Mouse (Mus musculus): ENCODE measurements around the gene Rffl. TPM values are rescaled to one million over a fixed set of nuclear protein-coding genes. Genes with fewer than 3 reads are reported as not detected.

Gene Rffl
- polyA plus RNA-seq, 1 experiment from 2014 or later = 7.5 TPM

- peaks cover 14% of the 10 kb centered on the region; the same call in 1 of the 2 replicates for H3K4me1 ChIP-seq
- no peaks in the 10 kb centered on the region for H3K9me3 ChIP-seq
- no peak overlapping the region for H3K27ac ChIP-seq
- DNase-seq (ENCODE audit: low spot score) = no peak
- WGBS = 27% methylated on average over 7 of the region's 7 CpGs
- H3K36me3 ChIP-seq = no peaks in the 10 kb centered on the region
- no peaks in the 10 kb centered on the region for H3K27me3 ChIP-seq (ENCODE audit: insufficient read depth, poor library complexity, severe bottlenecking)
- no peak overlapping the region for H3K4me3 ChIP-seq
These were observed 4.0 kb downstream of the Rffl start for GRCm38 (mm10) chr11:82866850-82867564.

DNA sequence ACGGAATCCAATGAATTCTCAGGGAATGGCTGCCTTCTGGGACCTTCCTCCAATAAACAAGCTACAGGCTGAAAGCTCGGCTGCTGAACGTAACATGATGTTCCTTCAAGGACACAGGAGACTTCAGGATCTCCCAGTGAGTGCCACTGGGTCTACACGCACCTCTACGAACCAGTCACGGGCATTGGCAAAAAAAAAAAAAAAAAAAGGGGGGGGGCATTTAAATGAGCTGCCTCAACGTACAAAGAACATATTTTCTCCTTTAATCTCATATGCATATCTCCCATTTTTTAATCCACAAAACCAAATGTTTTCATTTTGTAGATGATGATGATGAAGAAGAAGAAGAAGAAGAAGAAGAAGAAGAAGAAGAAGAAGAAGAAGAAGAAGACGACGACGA lies 5.1 kb downstream of the Rffl start:
- H3K27me3 ChIP-seq (ENCODE audit: insufficient read depth, poor library complexity, severe bottlenecking) = no peaks in the 10 kb centered on the region
- H3K27ac ChIP-seq = no peak overlapping the region
- H3K4me1 ChIP-seq = peaks cover 19% of the 10 kb centered on the region; the same call in 1 of the 2 replicates
- H3K9me3 ChIP-seq = no peaks in the 10 kb centered on the region
- DNase-seq (ENCODE audit: low spot score) = no peak
- WGBS = 78% methylated on average over 10 of the region's 10 CpGs
- H3K4me3 ChIP-seq = no peak overlapping the region
- H3K36me3 ChIP-seq = no peaks in the 10 kb centered on the region

GRCm38 (mm10) chr11:82863488-82863931 lies 7.5 kb downstream of the Rffl start:
- peak; percentile 85 for DNase-seq (ENCODE audit: low spot score)
- peaks cover 9% of the 10 kb centered on the region; the same call in 1 of the 2 replicates for H3K4me1 ChIP-seq
- WGBS = 70% methylated on average over 4 of the region's 4 CpGs
- no peak overlapping the region for H3K27ac ChIP-seq
- H3K36me3 ChIP-seq = no peaks in the 10 kb centered on the region
- no peak overlapping the region for H3K4me3 ChIP-seq
- no peaks in the 10 kb centered on the region for H3K27me3 ChIP-seq (ENCODE audit: insufficient read depth, poor library complexity, severe bottlenecking)
- H3K9me3 ChIP-seq = no peaks in the 10 kb centered on the region

- no peaks in the 10 kb centered on the region for H3K36me3 ChIP-seq
- WGBS = 80% methylated on average over 2 of the region's 2 CpGs
- no peak overlapping the region for H3K4me3 ChIP-seq
- H3K4me1 ChIP-seq = peaks cover 9% of the 10 kb centered on the region; the same call in 1 of the 2 replicates
- H3K27me3 ChIP-seq (ENCODE audit: insufficient read depth, poor library complexity, severe bottlenecking) = no peaks in the 10 kb centered on the region
- H3K9me3 ChIP-seq = no peaks in the 10 kb centered on the region
- no peak overlapping the region for H3K27ac ChIP-seq
- no peak for DNase-seq (ENCODE audit: low spot score)
These were observed 8.0 kb downstream of the Rffl start for GRCm38 (mm10) chr11:82863059-82863458.

DNA sequence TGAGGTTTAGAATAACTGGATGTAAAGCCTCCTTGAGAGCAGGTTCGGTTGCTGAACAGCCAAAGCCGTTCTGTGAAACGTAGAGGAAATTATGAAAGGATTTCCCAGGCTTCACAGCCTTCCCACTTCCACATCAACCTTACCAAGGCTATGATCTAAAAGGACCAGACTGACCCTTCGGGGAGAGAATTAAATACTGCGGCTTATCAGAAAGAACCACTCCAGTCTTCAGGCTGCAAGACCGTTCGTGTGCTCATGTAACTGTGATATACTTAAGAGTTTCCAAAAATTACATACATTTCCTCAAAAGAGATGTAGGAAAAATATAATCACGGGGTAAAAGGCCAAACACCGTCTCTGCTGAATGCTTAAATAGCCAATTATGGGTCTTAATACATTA lies 8.4 kb downstream of the Rffl start:
- H3K27ac ChIP-seq = no peak overlapping the region
- H3K4me1 ChIP-seq = peaks cover 9% of the 10 kb centered on the region; the same call in 1 of the 2 replicates
- WGBS = 74% methylated on average over 9 of the region's 9 CpGs
- no peak for DNase-seq (ENCODE audit: low spot score)
- H3K27me3 ChIP-seq (ENCODE audit: insufficient read depth, poor library complexity, severe bottlenecking) = no peaks in the 10 kb centered on the region
- no peak overlapping the region for H3K4me3 ChIP-seq
- no peaks in the 10 kb centered on the region for H3K9me3 ChIP-seq
- H3K36me3 ChIP-seq = no peaks in the 10 kb centered on the region

GRCm38 (mm10) chr11:82861558-82861957 lies 9.5 kb downstream of the Rffl start:
- no peak overlapping the region for H3K4me3 ChIP-seq
- H3K36me3 ChIP-seq = no peaks in the 10 kb centered on the region
- H3K4me1 ChIP-seq = peaks cover 9% of the 10 kb centered on the region; the same call in 1 of the 2 replicates
- no peaks in the 10 kb centered on the region for H3K27me3 ChIP-seq (ENCODE audit: insufficient read depth, poor library complexity, severe bottlenecking)
- no peaks in the 10 kb centered on the region for H3K9me3 ChIP-seq
- DNase-seq (ENCODE audit: low spot score) = no peak
- 71% methylated on average over 8 of the region's 8 CpGs for WGBS
- H3K27ac ChIP-seq = no peak overlapping the region

GRCm38 (mm10) chr11:82860759-82861158 lies 10.3 kb downstream of the Rffl start:
- no peaks in the 10 kb centered on the region for H3K36me3 ChIP-seq
- 78% methylated on average over 6 of the region's 6 CpGs for WGBS
- no peak for DNase-seq (ENCODE audit: low spot score)

DNA sequence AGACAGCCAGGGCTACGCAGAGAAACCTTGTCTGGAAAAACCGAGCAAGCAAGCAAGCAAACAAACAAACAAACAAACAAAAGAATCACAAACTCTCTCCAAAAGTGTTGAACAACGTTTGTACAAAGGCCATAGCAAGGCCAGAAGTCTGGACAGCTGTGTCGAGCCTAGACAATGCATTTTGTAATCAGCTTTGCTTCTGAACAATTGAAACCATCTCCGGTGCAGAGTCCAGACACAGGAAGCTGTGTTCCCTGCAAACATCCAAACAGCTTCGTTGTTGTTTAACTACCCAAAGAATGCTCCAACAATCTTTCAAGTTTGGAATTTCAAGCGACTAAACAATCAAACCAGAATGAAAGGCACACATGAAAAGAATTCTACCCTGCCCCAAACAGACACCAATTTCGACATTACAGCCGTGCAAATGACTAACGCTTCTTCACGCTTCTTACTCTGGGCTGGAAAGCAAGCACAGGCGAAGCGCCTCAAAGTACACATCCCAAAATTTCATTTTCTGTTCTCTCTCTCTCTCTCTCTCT lies 13.6 kb downstream of the Rffl start:
- H3K36me3 ChIP-seq = no peaks in the 10 kb centered on the region
- WGBS = 79% methylated on average over 13 of the region's 13 CpGs
- no peaks in the 10 kb centered on the region for H3K9me3 ChIP-seq
- H3K27ac ChIP-seq = no peak overlapping the region
- H3K4me3 ChIP-seq = no peak overlapping the region
- peaks cover 9% of the 10 kb centered on the region; the same call in 1 of the 2 replicates for H3K4me1 ChIP-seq
- H3K27me3 ChIP-seq (ENCODE audit: insufficient read depth, poor library complexity, severe bottlenecking) = no peaks in the 10 kb centered on the region
- no peak for DNase-seq (ENCODE audit: low spot score)

More at GRCm38 (mm10) chr11:82860759-82861158, 10.3 kb downstream of the Rffl start:
- no peaks in the 10 kb centered on the region for H3K9me3 ChIP-seq
- peaks cover 9% of the 10 kb centered on the region; the same call in 1 of the 2 replicates for H3K4me1 ChIP-seq
- H3K27me3 ChIP-seq (ENCODE audit: insufficient read depth, poor library complexity, severe bottlenecking) = no peaks in the 10 kb centered on the region
- no peak overlapping the region for H3K27ac ChIP-seq
- H3K4me3 ChIP-seq = no peak overlapping the region

- no peaks in the 10 kb centered on the region for H3K36me3 ChIP-seq
- H3K4me3 ChIP-seq = no peak overlapping the region
- 0 out of 2 replicates have a peak, but pooled peaks cover 5% of the 10 kb centered on the region for H3K4me1 ChIP-seq
- DNase-seq (ENCODE audit: low spot score) = no peak
- 91% methylated on average over 10 of the region's 10 CpGs for WGBS
- H3K27me3 ChIP-seq (ENCODE audit: insufficient read depth, poor library complexity, severe bottlenecking) = no peaks in the 10 kb centered on the region
- no peak overlapping the region for H3K27ac ChIP-seq
- no peaks in the 10 kb centered on the region for H3K9me3 ChIP-seq
These were observed 15.0 kb downstream of the Rffl start for GRCm38 (mm10) chr11:82856032-82856431.

- H3K4me1 ChIP-seq = 0 out of 2 replicates have a peak, but pooled peaks cover 5% of the 10 kb centered on the region
- DNase-seq (ENCODE audit: low spot score) = no peak
- no peaks in the 10 kb centered on the region for H3K9me3 ChIP-seq
- H3K27ac ChIP-seq = no peak overlapping the region
- no peaks in the 10 kb centered on the region for H3K36me3 ChIP-seq
- no peaks in the 10 kb centered on the region for H3K27me3 ChIP-seq (ENCODE audit: insufficient read depth, poor library complexity, severe bottlenecking)
- no peak overlapping the region for H3K4me3 ChIP-seq
- 81% methylated on average over 9 of the region's 9 CpGs for WGBS
These were observed 15.6 kb downstream of the Rffl start for GRCm38 (mm10) chr11:82855327-82855973.

DNA sequence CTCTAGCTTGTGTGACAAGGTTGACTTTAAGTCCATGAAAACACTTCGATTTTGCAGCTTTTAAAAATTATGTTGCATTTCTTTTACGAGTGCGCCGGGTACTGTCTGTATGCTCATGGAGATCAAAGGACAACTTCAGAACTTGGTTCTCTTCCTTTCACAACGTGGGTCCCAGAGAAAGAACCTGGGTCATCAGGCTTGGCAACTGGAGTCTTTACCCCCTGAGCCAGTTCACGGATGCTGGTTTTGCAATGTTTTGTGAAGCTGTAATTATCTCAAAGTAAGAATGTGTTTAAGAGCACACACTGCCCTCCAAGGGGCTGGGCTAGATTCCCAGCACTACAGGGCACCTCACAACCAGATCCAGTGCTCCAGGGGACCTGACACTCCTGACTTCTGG lies 16.9 kb downstream of the Rffl start:
- WGBS = 84% methylated on average over 6 of the region's 6 CpGs
- Histone ChIP-seq H3K27me3 (ENCODE audit: insufficient read depth, poor library complexity, severe bottlenecking) (no peaks in the 10 kb centered on the region), H3K9me3 (no peaks in the 10 kb centered on the region), H3K36me3 (no peaks in the 10 kb centered on the region), H3K27ac (no peak overlapping the region), H3K4me1 (0 out of 2 replicates have a peak, but pooled peaks cover 5% of the 10 kb centered on the region), H3K4me3 (no peak overlapping the region)
- no peak for DNase-seq (ENCODE audit: low spot score)

- no peak for DNase-seq (ENCODE audit: low spot score)
- 94% methylated on average over 7 of the region's 7 CpGs for WGBS
These were observed 18.1 kb downstream of the Rffl start for GRCm38 (mm10) chr11:82852958-82853357.

DNA sequence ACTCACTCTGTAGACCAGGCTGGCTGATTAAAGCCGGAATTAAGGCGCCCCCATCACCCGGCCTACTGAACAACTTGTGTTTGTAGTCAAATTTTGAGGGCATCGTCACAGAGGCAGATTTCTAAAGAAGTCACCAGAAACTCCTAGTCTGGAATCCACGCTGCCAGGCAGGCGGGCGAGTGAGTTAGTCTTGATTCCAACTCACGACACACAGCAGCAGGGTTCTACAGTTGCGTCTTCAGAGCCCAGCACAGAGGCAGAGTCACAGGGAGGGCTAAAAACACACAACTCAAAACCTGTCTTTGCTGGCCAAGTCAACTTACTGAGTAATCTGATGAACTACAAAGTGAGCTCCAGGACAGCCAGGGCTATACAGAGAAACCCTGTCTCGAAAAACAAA lies 18.5 kb downstream of the Rffl start:
- 76% methylated on average over 10 of the region's 10 CpGs for WGBS
- Histone ChIP-seq H3K36me3 (no peaks in the 10 kb centered on the region), H3K9me3 (no peaks in the 10 kb centered on the region), H3K4me3 (no peak overlapping the region), H3K4me1 (0 out of 2 replicates have a peak, but pooled peaks cover 5% of the 10 kb centered on the region), H3K27me3 (ENCODE audit: insufficient read depth, poor library complexity, severe bottlenecking) (no peaks in the 10 kb centered on the region), H3K27ac (no peak overlapping the region)
- no peak for DNase-seq (ENCODE audit: low spot score)

More at GRCm38 (mm10) chr11:82852958-82853357, 18.1 kb downstream of the Rffl start:
- H3K27ac ChIP-seq = no peak overlapping the region
- no peak overlapping the region for H3K4me3 ChIP-seq
- no peaks in the 10 kb centered on the region for H3K36me3 ChIP-seq
- 0 out of 2 replicates have a peak, but pooled peaks cover 5% of the 10 kb centered on the region for H3K4me1 ChIP-seq
- no peaks in the 10 kb centered on the region for H3K27me3 ChIP-seq (ENCODE audit: insufficient read depth, poor library complexity, severe bottlenecking)
- H3K9me3 ChIP-seq = no peaks in the 10 kb centered on the region
